9 mouse cellular contexts compared by ENCODE assay signal in genomic region chr1:133920876-133921275, GRCm38 (mm10). TPM values are rescaled to one million over a fixed set of nuclear protein-coding genes. Genes with fewer than 3 reads are reported as not detected.
A peak's percentile ranks its signal among the peaks of the same experiment; 100 is the strongest.
DNase-seq lines count a peak whose midpoint lies in the region; ATAC-seq and TF ChIP-seq lines count a peak whose summit lies in the region.
"Had no signal": no experiment of that assay in that cellular context is flagged by ENCODE, and none has a peak within 500 bp of the region (broad histone marks: within the 10 kb centered on the region; RNA-seq: fewer than 3 reads in every experiment).

No protein-coding gene starts in this region.

- peaks cover 11% of the 10 kb centered on the region for H3K4me1 ChIP-seq in kidney, adult 2 months (ENCODE audit: control insufficient read depth, insufficient read depth, low read length)
- H3K4me1 ChIP-seq in cortical plate, adult 2 months (ENCODE audit: control insufficient read depth, insufficient read depth, low read length) = 0 out of 2 replicates have a peak, but pooled peaks cover 3% of the 10 kb centered on the region
- peaks cover 55% of the 10 kb centered on the region for H3K4me1 ChIP-seq in hindbrain, embryonic 13.5 days (replicated peaks)
- peaks cover 49% of the 10 kb centered on the region for H3K4me1 ChIP-seq in midbrain, embryonic 13.5 days (replicated peaks)

- H3K27me3 ChIP-seq in kidney, adult 2 months (replicated peaks; ENCODE audit: control insufficient read depth, insufficient read depth, low read length) = no peaks in the 10 kb centered on the region
- H3K27me3 ChIP-seq in hindbrain, embryonic 13.5 days = no peaks in the 10 kb centered on the region
- H3K27me3 ChIP-seq in midbrain, embryonic 13.5 days = no peaks in the 10 kb centered on the region

- H3K27ac ChIP-seq in kidney, adult 2 months (ENCODE audit: insufficient read depth, low read depth, low read length) = peak overlapping the region; percentile 71
- H3K27ac ChIP-seq in cortical plate, adult 2 months (ENCODE audit: insufficient read depth, low read length) = peak overlapping the region; percentile 43; the same call in 1 of the 2 replicates
- H3K27ac ChIP-seq in hindbrain, embryonic 13.5 days = peak overlapping the region; percentile 58
- H3K27ac ChIP-seq in midbrain, embryonic 13.5 days = peak overlapping the region; percentile 61

- no peak for ATAC-seq in hindbrain, embryonic 13.5 days (ENCODE audit: low FRiP score)
- ATAC-seq in midbrain, embryonic 13.5 days = peak; percentile 26; the same call in 1 of the 2 replicates

- WGBS in kidney, adult 2 months = 54% methylated on average over 3 of the region's 3 CpGs
- WGBS in hindbrain, embryonic 13.5 days = 19% methylated on average over 3 of the region's 3 CpGs
- 20% methylated on average over 3 of the region's 3 CpGs for WGBS in midbrain, embryonic 13.5 days

- no peak for DNase-seq in kidney, adult 2 months
- DNase-seq in kidney, postnatal 14 days = no peak
- no peak for DNase-seq in ovary, postnatal 36 days (ENCODE audit: low spot score)
- no peak for DNase-seq in testis, postnatal 10 days (ENCODE audit: low spot score)
- no peak for DNase-seq in natural killer cell, adult 2 months (ENCODE audit: low spot score in 2 of 2)
- DNase-seq: left cerebral cortex, postnatal 4 days had no signal

- TF ChIP-seq POLR2A in kidney, adult 2 months (IDR thresholded peaks at IDR 0.05; ENCODE audit: low read depth, low read length) = no peak
- no peak for TF ChIP-seq POLR2A in cortical plate, adult 2 months (IDR thresholded peaks at IDR 0.05; ENCODE audit: extremely low read depth, insufficient read depth, low read length)

- H3K4me3 ChIP-seq in kidney, adult 2 months (ENCODE audit: insufficient read depth, low read depth, low read length) = peak overlapping the region; percentile 34; the same call in 1 of the 2 replicates
- H3K4me3 ChIP-seq in cortical plate, adult 2 months (ENCODE audit: insufficient read depth, low read length) = no peak overlapping the region
- peak overlapping the region; percentile 16 for H3K4me3 ChIP-seq in hindbrain, embryonic 13.5 days
- H3K4me3 ChIP-seq in midbrain, embryonic 13.5 days (replicated peaks) = no peak overlapping the region

- no peaks in the 10 kb centered on the region for H3K9me3 ChIP-seq in hindbrain, embryonic 13.5 days
- H3K9me3 ChIP-seq in midbrain, embryonic 13.5 days = no peaks in the 10 kb centered on the region

- H3K36me3 ChIP-seq in kidney, adult 2 months (ENCODE audit: control insufficient read depth, insufficient read depth, low read length) = no peaks in the 10 kb centered on the region
- H3K36me3 ChIP-seq in hindbrain, embryonic 13.5 days = no peaks in the 10 kb centered on the region
- no peaks in the 10 kb centered on the region for H3K36me3 ChIP-seq in midbrain, embryonic 13.5 days

- TF ChIP-seq CTCF in kidney, adult 2 months (conservative IDR thresholded peaks at IDR 0.05; ENCODE audit: insufficient read depth, insufficient read length, low read depth, low read length) = no peak
- no peak for TF ChIP-seq CTCF in cortical plate, adult 2 months (IDR thresholded peaks at IDR 0.05; ENCODE audit: extremely low read depth, insufficient read depth, low read length)

- H3K4me2 ChIP-seq in hindbrain, embryonic 13.5 days = peak overlapping the region; percentile 34
- H3K4me2 ChIP-seq in midbrain, embryonic 13.5 days (replicated peaks) = peak overlapping the region; percentile 25; the same call in 1 of the 2 replicates

- 0 out of 2 replicates have a peak overlapping the region, but pooled peaks have one; percentile 31 for H3K9ac ChIP-seq in hindbrain, embryonic 13.5 days
- H3K9ac ChIP-seq in midbrain, embryonic 13.5 days (replicated peaks) = no peak overlapping the region

RNA-seq across cellular contexts. Expression of gene Prelp, which starts 0.3 kb away (rescaled TPM):
- 35.0 and 38.2 TPM in 2 replicates for polyA plus RNA-seq in kidney, adult 2 months (2012; rRNA removed)
- 12.0 and 16.0 TPM in 2 replicates for polyA plus RNA-seq in cortical plate, adult 2 months (2012; rRNA removed)
- 10.2 and 14.8 TPM in 2 replicates for polyA plus RNA-seq in hindbrain, embryonic 13.5 days (2015; fragmentation: Nextera tagmentation; extraction: Ambion mirVana)
- polyA plus RNA-seq in midbrain, embryonic 13.5 days (2015; fragmentation: Nextera tagmentation; extraction: Ambion mirVana) = 4.4 and 6.5 TPM in 2 replicates

RNA-seq across cellular contexts. Expression of gene Optc, which starts 13.1 kb away (rescaled TPM):
- 0.48 and 1.5 TPM in 2 replicates for polyA plus RNA-seq in kidney, adult 2 months (2012; rRNA removed)
- 0.78 and 1.1 TPM in 2 replicates for polyA plus RNA-seq in cortical plate, adult 2 months (2012; rRNA removed)
- 2.7 and 3.6 TPM in 2 replicates for polyA plus RNA-seq in hindbrain, embryonic 13.5 days (2015; fragmentation: Nextera tagmentation; extraction: Ambion mirVana)
- 4.0 and 4.9 TPM in 2 replicates for polyA plus RNA-seq in midbrain, embryonic 13.5 days (2015; fragmentation: Nextera tagmentation; extraction: Ambion mirVana)

Comparison
In these comparisons a context has a peak if more than half of its experiments do, and no peak if none do; other contexts are left out.
1. H3K4me3 ChIP-seq: peak in kidney, adult 2 months (single experiment) and hindbrain, embryonic 13.5 days (single experiment); none in cortical plate, adult 2 months (single experiment) and midbrain, embryonic 13.5 days (single experiment).
2. Peak in every context shown above with its lines, with median percentiles within 50 percentile points of each other: H3K27ac ChIP-seq.